Mouse (Mus musculus): Measurements from ENCODE around the gene Usp43.

DNA sequence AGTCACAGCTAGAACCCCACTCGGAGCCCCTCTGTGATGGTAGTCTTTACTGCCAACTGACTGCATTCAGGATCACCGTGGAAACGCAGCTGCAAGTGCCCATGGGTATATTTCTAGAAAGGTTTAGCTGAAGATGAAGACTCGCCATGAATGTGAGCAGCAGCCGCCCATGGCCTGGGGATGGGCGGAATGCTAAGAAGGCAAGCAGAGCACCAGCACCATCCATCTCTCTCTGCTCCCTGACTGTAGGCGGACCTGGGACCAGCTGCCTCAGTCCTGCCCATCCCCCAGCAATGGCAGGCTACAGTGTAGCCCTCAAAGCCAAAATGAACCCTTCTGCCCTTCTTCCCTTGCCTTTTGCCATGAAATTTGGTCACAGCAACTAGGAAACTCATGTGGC is 26.3 kb downstream of the Usp43 start:
- no peak for TF ChIP-seq CTCF (IDR thresholded peaks at IDR 0.05; ENCODE audit: low read depth)
- TF ChIP-seq EP300 (IDR thresholded peaks at IDR 0.05; ENCODE audit: low read depth): no peak

Measured in heart, postnatal 0 days (tissue).